Mouse (Mus musculus) adrenal gland, adult 2 months (tissue): Measurements from ENCODE around the gene Tbx20. TPM values are rescaled to one million over a fixed set of nuclear protein-coding genes. Genes with fewer than 3 reads are reported as not detected.

Experiments
- DNase-seq: peaks from one replicate; pipeline ENCODE4 v3.0.0; 2021
- polyA plus RNA-seq: library from polyadenylated mRNA; depleted of rRNA; stranded (reverse); fragments of >200 nt; gene quantifications from 2 replicates; pipeline ENCODE4 v1.2.3, GENCODE M21; 2012; rRNA removed
- total RNA-seq, 2 experiments: library from RNA; stranded (reverse); gene quantifications; 2 replicates each; pipeline ENCODE4 v1.2.3; 2021

Tbx20 gene
- total and polyA plus RNA-seq, 3 experiments: 5.0 to 34.6 (median 22.4) TPM

DNA sequence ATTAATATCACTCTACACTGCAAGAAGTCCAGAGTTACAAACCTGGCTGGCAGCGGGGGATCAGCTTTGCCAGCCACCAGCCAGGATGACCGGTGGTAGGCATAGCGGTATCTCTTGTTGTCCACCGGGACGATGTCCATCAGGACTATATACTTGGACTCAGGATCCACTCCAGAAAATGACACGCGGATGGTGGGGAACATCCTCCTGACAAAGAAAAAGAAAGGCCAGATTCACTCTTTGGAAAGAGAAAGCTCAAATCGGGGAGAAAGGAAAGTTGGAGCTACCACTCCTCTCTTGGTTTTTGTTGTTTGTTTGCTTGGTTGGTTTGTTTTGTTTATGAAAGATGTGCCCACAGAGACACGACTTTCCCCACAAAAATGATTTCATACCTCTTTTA is 4.5 kb downstream of the Tbx20 start:
- DNase-seq: no peak

DNA sequence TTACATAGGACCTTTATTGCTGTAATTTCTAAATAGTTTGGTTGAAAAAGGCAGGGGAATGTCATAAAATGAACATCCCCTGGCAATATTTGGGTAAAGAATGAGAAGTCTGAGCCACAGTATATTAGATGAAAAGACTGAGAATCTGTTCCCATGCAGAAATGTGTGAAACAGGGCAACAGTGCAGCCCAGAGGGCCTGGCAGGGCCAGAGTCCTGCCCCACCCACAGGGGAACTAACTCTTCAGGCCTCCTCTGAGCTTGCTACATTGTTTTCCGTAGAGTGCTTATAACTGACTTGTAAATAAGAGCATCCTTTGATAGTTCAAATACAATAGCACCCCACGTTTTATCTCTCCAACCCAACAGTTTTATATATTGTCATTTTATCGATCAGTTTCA is 7.0 kb downstream of the Tbx20 start:
- no peak for DNase-seq

DNA sequence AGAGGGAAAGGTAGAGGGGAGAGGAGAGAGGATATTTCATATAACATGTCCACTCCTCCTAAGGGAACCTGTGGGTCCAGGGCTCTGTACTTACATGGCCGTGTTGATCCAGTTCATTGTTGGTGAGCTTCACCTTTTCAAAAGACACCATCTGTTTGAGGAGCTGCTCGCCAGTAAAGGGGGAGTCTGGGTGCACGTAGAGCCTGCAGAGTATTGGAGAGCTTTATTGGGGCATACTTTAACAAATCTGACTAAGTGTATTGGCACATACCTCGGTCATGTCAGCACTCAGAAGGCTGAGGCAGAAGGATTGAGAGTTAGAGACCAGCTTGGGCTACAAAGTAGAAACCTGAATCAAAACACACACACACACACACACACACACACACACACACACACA is 8.5 kb downstream of the Tbx20 start:
- no peak for DNase-seq

DNA sequence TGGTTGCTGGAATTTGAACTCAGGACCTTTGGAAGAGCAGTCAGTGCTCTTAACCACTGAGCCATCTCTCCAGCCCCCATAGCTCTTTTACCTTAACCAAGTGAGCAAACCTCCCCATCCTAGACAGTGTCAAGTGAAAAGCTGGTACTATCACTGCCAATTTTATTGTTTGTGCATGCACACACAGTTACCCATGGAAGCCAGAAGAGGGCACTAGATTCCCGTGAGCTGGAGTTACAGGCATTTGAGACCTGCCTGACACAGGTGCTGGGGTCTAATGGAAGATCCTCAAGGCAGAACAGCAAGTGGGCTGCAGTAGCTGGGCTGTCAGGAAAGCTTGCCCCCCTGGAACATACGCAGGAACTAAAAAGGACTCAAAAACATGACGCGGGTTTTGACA is 13.6 kb downstream of the Tbx20 start:
- no peak for DNase-seq

DNA sequence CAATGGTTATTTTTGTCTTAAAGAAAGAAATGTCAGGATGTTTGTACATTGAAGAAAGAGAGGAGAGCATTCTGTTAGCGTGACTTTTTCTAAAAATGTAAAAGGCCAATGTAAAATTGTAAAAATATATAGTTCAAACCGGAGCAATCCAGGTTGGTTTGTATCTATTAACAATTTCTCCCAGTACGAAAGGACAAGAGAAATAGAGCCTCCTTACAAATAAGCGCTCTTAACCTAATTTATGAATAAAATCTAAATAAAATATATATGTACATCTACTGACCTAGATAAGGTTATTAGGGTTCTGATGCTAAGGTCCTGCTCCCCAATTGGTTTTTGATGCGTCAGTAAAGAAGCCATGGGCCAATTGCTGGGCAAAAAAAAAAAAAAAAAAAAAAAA is 29.1 kb downstream of the Tbx20 start:
- no peak for DNase-seq

DNA sequence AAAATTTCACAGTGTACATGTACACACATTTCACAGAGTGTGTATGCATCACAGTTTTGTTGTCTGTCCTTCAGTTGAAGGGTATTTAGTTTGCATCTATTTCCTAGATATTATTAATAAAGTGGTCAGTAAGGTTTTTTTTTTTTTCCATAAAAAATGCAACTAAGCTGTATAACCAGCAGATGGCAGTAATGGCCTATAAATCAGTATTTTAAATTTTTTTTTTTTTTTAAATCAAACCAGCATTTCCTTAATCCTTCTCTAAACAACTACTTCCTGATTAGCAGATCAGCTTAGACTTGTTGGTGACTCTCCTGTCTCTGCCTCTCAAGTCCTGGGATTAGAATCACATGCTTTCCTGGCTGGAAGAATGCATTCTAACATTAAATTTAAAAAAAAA is 72.9 kb downstream of the Tbx20 start:
- no peak for DNase-seq

DNA sequence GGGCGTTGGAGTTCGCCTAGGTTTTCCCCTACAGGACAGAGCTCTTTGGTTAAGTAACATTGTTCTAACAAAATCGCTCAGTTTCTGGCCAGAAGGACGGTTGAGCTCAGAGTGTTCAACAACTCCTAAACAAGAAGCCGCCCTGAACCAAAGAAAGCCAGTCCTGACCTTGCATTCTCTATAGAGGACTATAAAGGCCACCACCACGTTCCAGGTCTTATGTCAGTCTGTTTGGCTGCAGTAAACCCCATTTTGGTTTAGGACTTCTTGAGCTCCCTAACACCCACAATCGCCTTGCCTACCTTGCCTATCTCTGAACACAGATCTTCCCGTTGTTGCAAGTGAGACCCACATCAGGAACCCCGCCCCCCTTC is 77.7 kb downstream of the Tbx20 start:
- DNase-seq: no peak

DNA sequence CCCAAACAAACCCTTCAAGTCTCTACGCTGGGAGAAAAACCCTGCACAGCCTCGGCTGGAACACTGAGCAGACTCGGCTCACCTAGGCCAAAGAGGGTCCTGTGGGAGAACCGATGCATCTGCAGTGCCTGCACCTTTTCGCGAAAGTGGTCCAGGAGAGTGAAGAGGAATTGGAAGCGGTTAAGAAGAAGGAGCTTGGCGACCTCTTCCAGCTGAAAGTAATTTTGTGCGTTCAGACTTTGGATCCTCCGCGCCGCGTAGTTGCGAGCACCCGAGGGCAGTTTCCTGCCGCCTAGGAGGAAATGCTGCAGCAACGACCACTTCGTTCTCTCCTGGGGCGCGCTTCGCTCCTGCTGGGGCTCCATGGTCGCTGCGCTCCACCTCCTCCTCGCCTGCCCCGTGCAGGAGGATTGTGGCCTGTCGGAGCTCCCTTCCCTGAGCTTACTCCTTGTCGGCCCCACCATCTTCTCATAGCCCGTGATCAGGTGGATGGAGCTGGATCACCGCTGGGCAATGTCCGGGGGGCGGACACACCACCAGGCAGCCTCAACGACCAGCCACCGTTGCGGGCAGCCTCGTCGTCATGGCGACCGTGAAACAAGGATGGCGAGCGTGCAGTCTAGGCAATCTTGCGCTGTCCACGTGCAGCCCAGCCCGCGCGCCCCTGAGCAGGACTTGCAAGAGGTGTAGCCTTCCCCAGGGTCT is 78.3 kb downstream of the Tbx20 start, which contains the start of gene Dpy19l2:
TSS of gene Dpy19l2 (minus strand) at position 594 of the 705 bp plus-strand sequence.
- no peak for DNase-seq

Other genes with a start within 250 kb of the Tbx20 start
- not detected for gene Cypt4, start 149.1 kb downstream of the Tbx20 start, total RNA-seq
- not detected in 2 replicates for gene Cypt4, start 149.1 kb downstream of the Tbx20 start, polyA plus RNA-seq
- under 1 TPM in 1 of 2 experiments, not detected in 1; 0.09 TPM for gene Dpy19l2, start 78.0 kb downstream of the Tbx20 start, total RNA-seq
- not detected in 2 replicates for gene Dpy19l2, start 78.0 kb downstream of the Tbx20 start, polyA plus RNA-seq